Mouse (Mus musculus): ENCODE measurements around the gene Cenpf. TPM values are rescaled to one million over a fixed set of nuclear protein-coding genes. Genes with fewer than 3 reads are reported as not detected.

Cenpf gene
- polyA plus RNA-seq, 1 experiment: 3.7 TPM

GRCm38 (mm10) chr1:189627976-189628768 lies 59.7 kb downstream of the Cenpf start:
- no peaks in the 10 kb centered on the region for H3K36me3 ChIP-seq (ENCODE audit: control insufficient read depth)
- peaks cover 3% of the 10 kb centered on the region for H3K9me3 ChIP-seq (ENCODE audit: control insufficient read depth, low read length)
- no peak for TF ChIP-seq GATA1 (IDR thresholded peaks at IDR 0.05; ENCODE audit: low read length)
- no peaks in the 10 kb centered on the region for H3K27me3 ChIP-seq (ENCODE audit: control insufficient read depth)
- no peaks in the 10 kb centered on the region for H3K4me1 ChIP-seq (ENCODE audit: control insufficient read depth)
- H3K4me3 ChIP-seq (replicated peaks): no peak overlapping the region

- Histone ChIP-seq H3K36me3 (ENCODE audit: control insufficient read depth) (no peaks in the 10 kb centered on the region), H3K4me1 (ENCODE audit: control insufficient read depth) (no peaks in the 10 kb centered on the region), H3K9me3 (ENCODE audit: control insufficient read depth, low read length) (peaks cover 5% of the 10 kb centered on the region), H3K4me3 (replicated peaks) (no peak overlapping the region), H3K27me3 (ENCODE audit: control insufficient read depth) (no peaks in the 10 kb centered on the region)
- TF ChIP-seq TAL1 (IDR thresholded peaks at IDR 0.05; ENCODE audit: low read length): no peak
- no peak for TF ChIP-seq GATA1 (IDR thresholded peaks at IDR 0.05; ENCODE audit: low read length)
Measured at GRCm38 (mm10) chr1:189624756-189625155, 63.1 kb downstream of the Cenpf start.

- no peak for TF ChIP-seq TAL1 (IDR thresholded peaks at IDR 0.05; ENCODE audit: low read length)
- no peak for TF ChIP-seq GATA1 (IDR thresholded peaks at IDR 0.05; ENCODE audit: low read length)
- Histone ChIP-seq H3K27me3 (ENCODE audit: control insufficient read depth) (no peaks in the 10 kb centered on the region), H3K4me1 (ENCODE audit: control insufficient read depth) (no peaks in the 10 kb centered on the region), H3K4me3 (replicated peaks) (no peak overlapping the region), H3K36me3 (ENCODE audit: control insufficient read depth) (no peaks in the 10 kb centered on the region), H3K9me3 (ENCODE audit: control insufficient read depth, low read length) (peaks cover 2% of the 10 kb centered on the region; the same call in 1 of the 2 replicates)
Measured at GRCm38 (mm10) chr1:189618970-189619740, 68.7 kb downstream of the Cenpf start.

- H3K4me3 ChIP-seq (replicated peaks): no peak overlapping the region
- H3K4me1 ChIP-seq (ENCODE audit: control insufficient read depth): no peaks in the 10 kb centered on the region
- H3K27me3 ChIP-seq (ENCODE audit: control insufficient read depth): no peaks in the 10 kb centered on the region
- no peaks in the 10 kb centered on the region for H3K36me3 ChIP-seq (ENCODE audit: control insufficient read depth)
- peaks cover 2% of the 10 kb centered on the region; the same call in 1 of the 2 replicates for H3K9me3 ChIP-seq (ENCODE audit: control insufficient read depth, low read length)
- TF ChIP-seq TAL1 (IDR thresholded peaks at IDR 0.05; ENCODE audit: low read length) (no peak), GATA1 (IDR thresholded peaks at IDR 0.05; ENCODE audit: low read length) (no peak)
Measured at GRCm38 (mm10) chr1:189617381-189617780, 70.5 kb downstream of the Cenpf start.

GRCm38 (mm10) chr1:189615246-189615645 lies 72.6 kb downstream of the Cenpf start:
- TF ChIP-seq TAL1 (IDR thresholded peaks at IDR 0.05; ENCODE audit: low read length) (no peak), GATA1 (IDR thresholded peaks at IDR 0.05; ENCODE audit: low read length) (no peak)
- Histone ChIP-seq H3K27me3 (ENCODE audit: control insufficient read depth) (no peaks in the 10 kb centered on the region), H3K4me1 (ENCODE audit: control insufficient read depth) (no peaks in the 10 kb centered on the region), H3K9me3 (ENCODE audit: control insufficient read depth, low read length) (no peaks in the 10 kb centered on the region; the same call in 1 of the 2 replicates), H3K4me3 (replicated peaks) (no peak overlapping the region), H3K36me3 (ENCODE audit: control insufficient read depth) (no peaks in the 10 kb centered on the region)

GRCm38 (mm10) chr1:189613076-189613475 lies 74.8 kb downstream of the Cenpf start:
- Histone ChIP-seq H3K4me1 (ENCODE audit: control insufficient read depth) (no peaks in the 10 kb centered on the region), H3K9me3 (ENCODE audit: control insufficient read depth, low read length) (no peaks in the 10 kb centered on the region), H3K27me3 (ENCODE audit: control insufficient read depth) (no peaks in the 10 kb centered on the region), H3K36me3 (ENCODE audit: control insufficient read depth) (no peaks in the 10 kb centered on the region), H3K4me3 (replicated peaks) (no peak overlapping the region)
- TF ChIP-seq GATA1 (IDR thresholded peaks at IDR 0.05; ENCODE audit: low read length) (no peak), TAL1 (IDR thresholded peaks at IDR 0.05; ENCODE audit: low read length) (no peak)

GRCm38 (mm10) chr1:189611775-189612174 lies 76.1 kb downstream of the Cenpf start:
- Histone ChIP-seq H3K4me1 (ENCODE audit: control insufficient read depth) (no peaks in the 10 kb centered on the region), H3K9me3 (ENCODE audit: control insufficient read depth, low read length) (no peaks in the 10 kb centered on the region), H3K4me3 (replicated peaks) (no peak overlapping the region), H3K27me3 (ENCODE audit: control insufficient read depth) (no peaks in the 10 kb centered on the region), H3K36me3 (ENCODE audit: control insufficient read depth) (no peaks in the 10 kb centered on the region)
- TF ChIP-seq GATA1 (IDR thresholded peaks at IDR 0.05; ENCODE audit: low read length) (no peak), TAL1 (IDR thresholded peaks at IDR 0.05; ENCODE audit: low read length) (no peak)

GRCm38 (mm10) chr1:189608640-189609039 lies 79.2 kb downstream of the Cenpf start:
- Histone ChIP-seq H3K36me3 (ENCODE audit: control insufficient read depth) (no peaks in the 10 kb centered on the region), H3K9me3 (ENCODE audit: control insufficient read depth, low read length) (no peaks in the 10 kb centered on the region), H3K27me3 (ENCODE audit: control insufficient read depth) (no peaks in the 10 kb centered on the region), H3K4me1 (ENCODE audit: control insufficient read depth) (no peaks in the 10 kb centered on the region), H3K4me3 (replicated peaks) (no peak overlapping the region)
- TF ChIP-seq GATA1 (IDR thresholded peaks at IDR 0.05; ENCODE audit: low read length) (no peak), TAL1 (IDR thresholded peaks at IDR 0.05; ENCODE audit: low read length) (no peak)

- TF ChIP-seq TAL1 (IDR thresholded peaks at IDR 0.05; ENCODE audit: low read length) (no peak), GATA1 (IDR thresholded peaks at IDR 0.05; ENCODE audit: low read length) (no peak)
- Histone ChIP-seq H3K4me1 (ENCODE audit: control insufficient read depth) (no peaks in the 10 kb centered on the region), H3K36me3 (ENCODE audit: control insufficient read depth) (no peaks in the 10 kb centered on the region), H3K27me3 (ENCODE audit: control insufficient read depth) (no peaks in the 10 kb centered on the region), H3K9me3 (ENCODE audit: control insufficient read depth, low read length) (no peaks in the 10 kb centered on the region), H3K4me3 (replicated peaks) (no peak overlapping the region)
Measured at GRCm38 (mm10) chr1:189608039-189608438, 79.8 kb downstream of the Cenpf start.
